21 mouse cellular contexts compared by ENCODE assay signal in genomic region chr7:79558698-79559097, GRCm38 (mm10). TPM values are rescaled to one million over a fixed set of nuclear protein-coding genes. Genes with fewer than 3 reads are reported as not detected.
DNase-seq lines count a peak whose midpoint lies in the region; ATAC-seq and TF ChIP-seq lines count a peak whose summit lies in the region.
"Had no signal": no experiment of that assay in that cellular context is flagged by ENCODE, and none has a peak within 500 bp of the region (broad histone marks: within the 10 kb centered on the region; RNA-seq: fewer than 3 reads in every experiment).

No protein-coding gene starts in this region.

- H3K9ac ChIP-seq in lung, embryonic 14.5 days = no peak overlapping the region
- no peak overlapping the region; the same call in 1 of the 2 replicates for H3K9ac ChIP-seq in forebrain, embryonic 11.5 days (ENCODE audit: low read length)
- H3K9ac ChIP-seq: embryonic facial prominence, embryonic 15.5 days; heart, embryonic 12.5 days; liver, embryonic 14.5 days; midbrain, embryonic 12.5 days had no signal

- H3K4me2 ChIP-seq in lung, embryonic 14.5 days = no peak overlapping the region
- H3K4me2 ChIP-seq in forebrain, embryonic 11.5 days (ENCODE audit: low read depth, low read length, severe bottlenecking) = no peak overlapping the region
- H3K4me2 ChIP-seq: embryonic facial prominence, embryonic 15.5 days; heart, embryonic 12.5 days; midbrain, embryonic 12.5 days had no signal

- peaks cover 46% of the 10 kb centered on the region for H3K27me3 ChIP-seq in lung, embryonic 14.5 days (ENCODE audit: insufficient read depth, low read length)
- H3K27me3 ChIP-seq in forebrain, embryonic 11.5 days (ENCODE audit: control insufficient read depth, insufficient read depth, low read length) = peaks cover 9% of the 10 kb centered on the region; the same call in 1 of the 2 replicates

- peak; percentile 17; the same call in 1 of the 2 replicates for TF ChIP-seq CTCF in lung, embryonic 14.5 days (IDR thresholded peaks at IDR 0.05; ENCODE audit: low read depth)

- DNase-seq in frontal cortex, postnatal 36 days (ENCODE audit: low spot score in 2 of 2) = no peak
- DNase-seq in lung, embryonic 14.5 days = no peak
- DNase-seq in lung, postnatal 36 days = no peak
- DNase-seq in forebrain, embryonic 11.5 days (ENCODE audit: low spot score) = no peak
- DNase-seq in adrenal gland, adult 18-20 months (ENCODE audit: low spot score in 2 of 2) = no peak
- no peak for DNase-seq in adrenal gland, postnatal 4 days (ENCODE audit: low spot score in 2 of 2)
- no peak for DNase-seq in spleen, adult 18-20 months
- DNase-seq: cerebellum, adult 9-10 months; gastrocnemius, postnatal 25 days; kidney, postnatal 36 days; lung, postnatal 14 days; thymus, postnatal 25 days had no signal

- H3K36me3 ChIP-seq in lung, embryonic 14.5 days (ENCODE audit: insufficient read depth) = no peaks in the 10 kb centered on the region
- H3K36me3 ChIP-seq in forebrain, embryonic 11.5 days (ENCODE audit: control insufficient read depth, insufficient read depth, low read length) = no peaks in the 10 kb centered on the region
- H3K36me3 ChIP-seq: embryonic facial prominence, embryonic 15.5 days; G1E; heart, embryonic 12.5 days; hindbrain, embryonic 10.5 days; midbrain, embryonic 12.5 days had no signal

- peak; percentile 65; the same call in 1 of the 2 replicates for ATAC-seq in frontal cortex, adult (ENCODE audit: low TSS enrichment)
- ATAC-seq in lung, embryonic 14.5 days (ENCODE audit: insufficient read depth) = no peak
- no peak for ATAC-seq in forebrain, embryonic 11.5 days (replicated peaks; ENCODE audit: low FRiP score)

- no peaks in the 10 kb centered on the region for H3K9me3 ChIP-seq in lung, embryonic 14.5 days (ENCODE audit: low read depth, low read length)
- no peaks in the 10 kb centered on the region for H3K9me3 ChIP-seq in forebrain, embryonic 11.5 days (ENCODE audit: control insufficient read depth, low read length)
- H3K9me3 ChIP-seq: embryonic facial prominence, embryonic 15.5 days; G1E; heart, embryonic 12.5 days; hindbrain, embryonic 10.5 days; midbrain, embryonic 12.5 days had no signal

- 69% methylated on average over 1 of the region's 1 CpGs for WGBS in lung, embryonic 14.5 days
- 79% methylated on average over 1 of the region's 1 CpGs for WGBS in forebrain, embryonic 11.5 days

- H3K4me1 ChIP-seq in lung, embryonic 14.5 days (ENCODE audit: insufficient read depth) = no peaks in the 10 kb centered on the region
- H3K4me1 ChIP-seq in forebrain, embryonic 11.5 days (replicated peaks; ENCODE audit: control insufficient read depth, insufficient read depth, low read length) = peaks cover 22% of the 10 kb centered on the region
- H3K4me1 ChIP-seq: heart, embryonic 12.5 days had no signal

- H3K4me3 ChIP-seq in lung, embryonic 14.5 days (ENCODE audit: low read depth, low read length) = no peak overlapping the region
- H3K4me3 ChIP-seq in forebrain, embryonic 11.5 days (ENCODE audit: low read depth, low read length) = no peak overlapping the region
- H3K4me3 ChIP-seq: embryonic facial prominence, embryonic 15.5 days; heart, embryonic 12.5 days; hindbrain, embryonic 10.5 days; midbrain, embryonic 12.5 days had no signal

- H3K27ac ChIP-seq in lung, embryonic 14.5 days (ENCODE audit: low read depth) = no peak overlapping the region
- peak overlapping the region; percentile 72; the same call in 1 of the 2 replicates for H3K27ac ChIP-seq in forebrain, embryonic 11.5 days (ENCODE audit: low read depth, low read length)
- H3K27ac ChIP-seq: embryonic facial prominence, embryonic 15.5 days; liver, embryonic 14.5 days had no signal

RNA-seq across cellular contexts. Expression of gene Rhcg, which starts 58.8 kb away (rescaled TPM):
- polyA plus RNA-seq in lung, embryonic 14.5 days (2014; fragmentation: Nextera tagmentation; extraction: Ambion mirVana) = not detected in 2 replicates
- polyA plus RNA-seq in forebrain, embryonic 11.5 days (2014; fragmentation: Nextera tagmentation; extraction: Ambion mirVana) = 5.5 and 6.8 TPM in 2 replicates
- total RNA-seq in adrenal gland, adult 18-20 months (2021) = 10 to 100 TPM; 13.8 to 22.0 TPM
- total RNA-seq in adrenal gland, postnatal 4 days (2021) = 10 to 100 TPM in 1 of 2 experiments, 1 to 10 TPM in 1; 1.7 to 12.8 TPM
- total RNA-seq: G1E; gastrocnemius, postnatal 25 days had no signal
- polyA plus RNA-seq: C2C12; G1E; heart, embryonic 12.5 days; limb, embryonic 11.5 days had no signal
